Mouse (Mus musculus) olfactory bulb, adult 2 months (tissue): ENCODE results near the gene Tshz2.

Experiments
- CTCF ChIP-seq: fragments of 200-500 bp; IDR thresholded peaks from 2 replicates; pipeline ENCODE4 v1.5.1; 2012; ENCODE audit warnings: low read depth, mild to moderate bottlenecking, low read length, moderate library complexity; ENCODE audit not compliant: insufficient read depth
- POLR2A ChIP-seq: fragments of 200-500 bp; IDR thresholded peaks from 2 replicates; pipeline ENCODE4 v1.6.1; 2012; ENCODE audit warnings: mild to moderate bottlenecking, low read depth, low read length, moderate library complexity; ENCODE audit not compliant: insufficient read depth

GRCm38 (mm10) chr2:169914903-169915302 lies 282.1 kb downstream of the Tshz2 start:
- no peak for TF ChIP-seq POLR2A
- TF ChIP-seq CTCF: no peak
